Mouse (Mus musculus): Measurements from ENCODE around the gene Kremen2. TPM values are rescaled to one million over a fixed set of nuclear protein-coding genes. Genes with fewer than 3 reads are reported as not detected.

Gene Kremen2
- polyA plus RNA-seq, 1 experiment from 2014 or later, result 0.41 TPM

GRCm38 (mm10) chr17:23749400-23750191 is 4.0 kb upstream of the Kremen2 start:
- Histone ChIP-seq H3K9me3 (ENCODE audit: low read length) (no peaks in the 10 kb centered on the region), H3K4me3 (ENCODE audit: low read depth, low read length) (peak overlapping the region; percentile 6; the same call in 1 of the 2 replicates), H3K36me3 (ENCODE audit: insufficient read depth, low read length) (no peaks in the 10 kb centered on the region), H3K27ac (ENCODE audit: low read length) (no peak overlapping the region), H3K27me3 (replicated peaks; ENCODE audit: insufficient read depth, low read length) (peaks cover 21% of the 10 kb centered on the region), H3K4me2 (replicated peaks; ENCODE audit: low read depth, low read length) (peak overlapping the region; percentile 27), H3K9ac (replicated peaks; ENCODE audit: low read depth) (no peak overlapping the region), H3K4me1 (ENCODE audit: insufficient read depth, low read depth, low read length) (peaks cover 9% of the 10 kb centered on the region; the same call in 1 of the 2 replicates)
- ATAC-seq, result no peak
- no peak for DNase-seq (ENCODE audit: low spot score)
- 73% methylated on average over 11 of the region's 11 CpGs for WGBS
- no peak for TF ChIP-seq CTCF (IDR thresholded peaks at IDR 0.05)
- no peak for TF ChIP-seq EP300 (IDR thresholded peaks at IDR 0.05)

- Histone ChIP-seq H3K4me1 (ENCODE audit: insufficient read depth, low read depth, low read length) (peaks cover 9% of the 10 kb centered on the region; the same call in 1 of the 2 replicates), H3K27ac (ENCODE audit: low read length) (no peak overlapping the region), H3K27me3 (replicated peaks; ENCODE audit: insufficient read depth, low read length) (peaks cover 27% of the 10 kb centered on the region), H3K4me2 (replicated peaks; ENCODE audit: low read depth, low read length) (peak overlapping the region; percentile 27), H3K9ac (replicated peaks; ENCODE audit: low read depth) (no peak overlapping the region), H3K9me3 (ENCODE audit: low read length) (no peaks in the 10 kb centered on the region), H3K36me3 (ENCODE audit: insufficient read depth, low read length) (no peaks in the 10 kb centered on the region), H3K4me3 (ENCODE audit: low read depth, low read length) (peak overlapping the region; percentile 6; the same call in 1 of the 2 replicates)
- peak; percentile 84 for TF ChIP-seq CTCF (IDR thresholded peaks at IDR 0.05)
- TF ChIP-seq EP300 (IDR thresholded peaks at IDR 0.05), result no peak
- WGBS, result 24% methylated on average over 10 of the region's 10 CpGs
- DNase-seq (ENCODE audit: low spot score) (peak; percentile 90), ATAC-seq (peak; percentile 70)
Observed at GRCm38 (mm10) chr17:23748631-23749391, 3.2 kb upstream of the Kremen2 start.

- Histone ChIP-seq H3K27me3 (replicated peaks; ENCODE audit: insufficient read depth, low read length) (peaks cover 35% of the 10 kb centered on the region), H3K9ac (replicated peaks; ENCODE audit: low read depth) (no peak overlapping the region), H3K4me3 (ENCODE audit: low read depth, low read length) (no peak overlapping the region), H3K27ac (ENCODE audit: low read length) (no peak overlapping the region), H3K9me3 (ENCODE audit: low read length) (no peaks in the 10 kb centered on the region), H3K4me1 (ENCODE audit: insufficient read depth, low read depth, low read length) (peaks cover 9% of the 10 kb centered on the region; the same call in 1 of the 2 replicates), H3K36me3 (ENCODE audit: insufficient read depth, low read length) (no peaks in the 10 kb centered on the region), H3K4me2 (replicated peaks; ENCODE audit: low read depth, low read length) (no peak overlapping the region)
- 25% methylated on average over 6 of the region's 6 CpGs for WGBS
- ATAC-seq, result no peak
- TF ChIP-seq EP300 (IDR thresholded peaks at IDR 0.05) (no peak), CTCF (IDR thresholded peaks at IDR 0.05) (no peak)
- DNase-seq (ENCODE audit: low spot score), result no peak
Observed at GRCm38 (mm10) chr17:23748026-23748425, 2.4 kb upstream of the Kremen2 start.

GRCm38 (mm10) chr17:23747471-23747870 is 1.8 kb upstream of the Kremen2 start:
- no peaks in the 10 kb centered on the region for H3K9me3 ChIP-seq (ENCODE audit: low read length)
- no peak for TF ChIP-seq EP300 (IDR thresholded peaks at IDR 0.05)
- no peak for TF ChIP-seq CTCF (IDR thresholded peaks at IDR 0.05)
- no peak overlapping the region for H3K27ac ChIP-seq (ENCODE audit: low read length)
- no peak overlapping the region for H3K4me2 ChIP-seq (replicated peaks; ENCODE audit: low read depth, low read length)
- no peak overlapping the region for H3K4me3 ChIP-seq (ENCODE audit: low read depth, low read length)
- 82% methylated on average over 3 of the region's 3 CpGs for WGBS
- H3K9ac ChIP-seq (replicated peaks; ENCODE audit: low read depth), result no peak overlapping the region
- ATAC-seq, result no peak
- H3K36me3 ChIP-seq (ENCODE audit: insufficient read depth, low read length), result no peaks in the 10 kb centered on the region
- no peak for DNase-seq (ENCODE audit: low spot score)
- peaks cover 39% of the 10 kb centered on the region for H3K27me3 ChIP-seq (replicated peaks; ENCODE audit: insufficient read depth, low read length)
- peaks cover 9% of the 10 kb centered on the region; the same call in 1 of the 2 replicates for H3K4me1 ChIP-seq (ENCODE audit: insufficient read depth, low read depth, low read length)

- no peak for TF ChIP-seq CTCF (IDR thresholded peaks at IDR 0.05)
- TF ChIP-seq EP300 (IDR thresholded peaks at IDR 0.05), result no peak
- H3K27me3 ChIP-seq (replicated peaks; ENCODE audit: insufficient read depth, low read length), result peaks cover 46% of the 10 kb centered on the region
Observed at GRCm38 (mm10) chr17:23746767-23747166, 1.1 kb upstream of the Kremen2 start.

GRCm38 (mm10) chr17:23746311-23746710 is 678 bp upstream of the Kremen2 start:
- H3K27me3 ChIP-seq (replicated peaks; ENCODE audit: insufficient read depth, low read length), result peaks cover 50% of the 10 kb centered on the region
- no peak overlapping the region for H3K9ac ChIP-seq (replicated peaks; ENCODE audit: low read depth)
- no peaks in the 10 kb centered on the region for H3K9me3 ChIP-seq (ENCODE audit: low read length)
- H3K4me3 ChIP-seq (ENCODE audit: low read depth, low read length), result no peak overlapping the region
- ATAC-seq (no peak), DNase-seq (ENCODE audit: low spot score) (no peak)
- H3K27ac ChIP-seq (ENCODE audit: low read length), result no peak overlapping the region
- H3K4me2 ChIP-seq (replicated peaks; ENCODE audit: low read depth, low read length), result 0 out of 2 replicates have a peak overlapping the region, but pooled peaks have one; percentile 28
- WGBS, result 12% methylated on average over 12 of the region's 12 CpGs
- no peaks in the 10 kb centered on the region for H3K36me3 ChIP-seq (ENCODE audit: insufficient read depth, low read length)
- no peak for TF ChIP-seq EP300 (IDR thresholded peaks at IDR 0.05)
- peak; percentile 60 for TF ChIP-seq CTCF (IDR thresholded peaks at IDR 0.05)
- H3K4me1 ChIP-seq (ENCODE audit: insufficient read depth, low read depth, low read length), result peaks cover 17% of the 10 kb centered on the region

More at GRCm38 (mm10) chr17:23746767-23747166, 1.1 kb upstream of the Kremen2 start:
- H3K4me3 ChIP-seq (ENCODE audit: low read depth, low read length), result no peak overlapping the region
- ATAC-seq, result no peak
- no peak overlapping the region for H3K9ac ChIP-seq (replicated peaks; ENCODE audit: low read depth)
- H3K27ac ChIP-seq (ENCODE audit: low read length), result no peak overlapping the region
- no peak for DNase-seq (ENCODE audit: low spot score)
- peaks cover 16% of the 10 kb centered on the region for H3K4me1 ChIP-seq (ENCODE audit: insufficient read depth, low read depth, low read length)
- H3K36me3 ChIP-seq (ENCODE audit: insufficient read depth, low read length), result no peaks in the 10 kb centered on the region
- no peaks in the 10 kb centered on the region for H3K9me3 ChIP-seq (ENCODE audit: low read length)
- WGBS, result 86% methylated on average over 3 of the region's 3 CpGs
- no peak overlapping the region for H3K4me2 ChIP-seq (replicated peaks; ENCODE audit: low read depth, low read length)
